Mouse (Mus musculus) testis, adult 2 months (tissue): ENCODE results near the gene Fbxo44. TPM values are rescaled to one million over a fixed set of nuclear protein-coding genes. Genes with fewer than 3 reads are reported as not detected.
"Not testable (repeated sequence)": the region's sequence is repeated elsewhere in the genome, so short reads cannot be mapped to it uniquely, and the experiment has no call there.

Experiments used
- H3K27ac ChIP-seq: fragments of 200-500 bp; 2 replicates; pipeline ENCODE4 v1.5.1; 2012; ENCODE audit warnings: low read depth, low read length; ENCODE audit not compliant: control insufficient read depth, insufficient read depth
- H3K27me3 ChIP-seq: fragments of 200-500 bp; 2 replicates; pipeline ENCODE4 v1.6.1; 2012; ENCODE audit warnings: mild to moderate bottlenecking, low read length, moderate library complexity; ENCODE audit not compliant: control insufficient read depth, insufficient read depth
- H3K36me3 ChIP-seq: fragments of 200-500 bp; 2 replicates; pipeline ENCODE4 v1.6.1; 2012; ENCODE audit warnings: mild to moderate bottlenecking, low read length; ENCODE audit not compliant: control insufficient read depth, insufficient read depth
- H3K4me1 ChIP-seq: fragments of 200-500 bp; 2 replicates; pipeline ENCODE4 v1.6.1; 2012; ENCODE audit warnings: low read length; ENCODE audit not compliant: control insufficient read depth, insufficient read depth
- H3K4me3 ChIP-seq: fragments of 200-500 bp; 2 replicates; pipeline ENCODE4 v1.5.1; 2012; ENCODE audit warnings: low read depth, mild to moderate bottlenecking, low read length, moderate library complexity, mixed read lengths; ENCODE audit not compliant: control insufficient read depth
- CTCF ChIP-seq: fragments of 200-500 bp; IDR thresholded peaks from 2 replicates; pipeline ENCODE4 v1.5.1; 2012; ENCODE audit warnings: low read depth, mild to moderate bottlenecking, inconsistent platforms, low read length, moderate library complexity; ENCODE audit not compliant: control insufficient read depth, insufficient read depth, insufficient replicate concordance
- POLR2A ChIP-seq: fragments of 200-500 bp; IDR thresholded peaks from 2 replicates; pipeline ENCODE4 v1.6.1; 2012; ENCODE audit warnings: low read depth, mild to moderate bottlenecking, inconsistent platforms, low read length, moderate library complexity; ENCODE audit not compliant: control insufficient read depth
- polyA plus RNA-seq: library from polyadenylated mRNA; depleted of rRNA; stranded (reverse); fragments of >200 nt; gene quantifications from 2 replicates; pipeline ENCODE4 v1.2.3, GENCODE M21; 2012

Gene Fbxo44
- polyA plus RNA-seq, 1 experiment = 191 TPM

GRCm38 (mm10) chr4:148192707-148193245, 32.5 kb upstream of the Fbxo44 start:
- Histone ChIP-seq H3K27ac (no peak overlapping the region), H3K4me3 (peak overlapping the region; percentile 25), H3K27me3 (no peaks in the 10 kb centered on the region), H3K4me1 (peaks cover 5% of the 10 kb centered on the region; the same call in 1 of the 2 replicates), H3K36me3 (no peaks in the 10 kb centered on the region)
- TF ChIP-seq CTCF (no peak), POLR2A (no peak)

- H3K27me3 ChIP-seq, H3K4me3 ChIP-seq, H3K4me1 ChIP-seq, H3K27ac ChIP-seq, H3K36me3 ChIP-seq: not testable (repeated sequence)
Measured at GRCm38 (mm10) chr4:148188767-148189166, 28.5 kb upstream of the Fbxo44 start.

GRCm38 (mm10) chr4:148185819-148186218, 25.5 kb upstream of the Fbxo44 start:
- no peak overlapping the region for H3K4me3 ChIP-seq

GRCm38 (mm10) chr4:148184564-148184963, 24.3 kb upstream of the Fbxo44 start:
- peaks cover 5% of the 10 kb centered on the region for H3K4me1 ChIP-seq
- H3K27ac ChIP-seq = no peak overlapping the region

More at GRCm38 (mm10) chr4:148185819-148186218, 25.5 kb upstream of the Fbxo44 start:
- H3K27ac ChIP-seq = no peak overlapping the region
- no peaks in the 10 kb centered on the region for H3K36me3 ChIP-seq
- no peaks in the 10 kb centered on the region for H3K27me3 ChIP-seq
- TF ChIP-seq POLR2A (no peak), CTCF (peak; percentile 88; the same call in 1 of the 2 replicates)
- peaks cover 5% of the 10 kb centered on the region for H3K4me1 ChIP-seq

GRCm38 (mm10) chr4:148182363-148182762, 22.1 kb upstream of the Fbxo44 start:
- Histone ChIP-seq H3K36me3 (no peaks in the 10 kb centered on the region), H3K27ac (no peak overlapping the region), H3K27me3 (no peaks in the 10 kb centered on the region), H3K4me3 (peak overlapping the region; percentile 22; the same call in 1 of the 2 replicates), H3K4me1 (peaks cover 5% of the 10 kb centered on the region)
- TF ChIP-seq POLR2A (no peak), CTCF (no peak)

More at GRCm38 (mm10) chr4:148184564-148184963, 24.3 kb upstream of the Fbxo44 start:
- no peak overlapping the region for H3K4me3 ChIP-seq
- no peak for TF ChIP-seq POLR2A
- TF ChIP-seq CTCF = no peak
- H3K36me3 ChIP-seq = no peaks in the 10 kb centered on the region
- no peaks in the 10 kb centered on the region for H3K27me3 ChIP-seq

- no peak overlapping the region for H3K27ac ChIP-seq
- peaks cover 5% of the 10 kb centered on the region for H3K4me1 ChIP-seq
- TF ChIP-seq CTCF = no peak
- TF ChIP-seq POLR2A = no peak
- H3K36me3 ChIP-seq = no peaks in the 10 kb centered on the region
- no peaks in the 10 kb centered on the region for H3K27me3 ChIP-seq
- H3K4me3 ChIP-seq = no peak overlapping the region
Measured at GRCm38 (mm10) chr4:148181483-148181882, 21.2 kb upstream of the Fbxo44 start.

- no peak overlapping the region for H3K4me3 ChIP-seq
- peaks cover 9% of the 10 kb centered on the region for H3K4me1 ChIP-seq
- TF ChIP-seq CTCF = no peak
- TF ChIP-seq POLR2A = no peak
- no peak overlapping the region for H3K27ac ChIP-seq
- peaks cover 7% of the 10 kb centered on the region; the same call in 1 of the 2 replicates for H3K27me3 ChIP-seq
- H3K36me3 ChIP-seq = no peaks in the 10 kb centered on the region
Measured at GRCm38 (mm10) chr4:148177716-148178115, 17.4 kb upstream of the Fbxo44 start.

GRCm38 (mm10) chr4:148176603-148177002, 16.3 kb upstream of the Fbxo44 start:
- H3K27me3 ChIP-seq, H3K36me3 ChIP-seq, H3K4me1 ChIP-seq, H3K27ac ChIP-seq, H3K4me3 ChIP-seq: not testable (repeated sequence)
